Mouse (Mus musculus): ENCODE measurements around the gene Atp6v0b. TPM values are rescaled to one million over a fixed set of nuclear protein-coding genes. Genes with fewer than 3 reads are reported as not detected.

Gene Atp6v0b
- polyA plus RNA-seq, 1 experiment from 2014 or later = 618 TPM

- Histone ChIP-seq H3K36me3 (replicated peaks) (peaks cover 59% of the 10 kb centered on the region), H3K27me3 (replicated peaks) (no peaks in the 10 kb centered on the region), H3K4me3 (no peak overlapping the region), H3K4me1 (peaks cover 16% of the 10 kb centered on the region), H3K9me3 (no peaks in the 10 kb centered on the region), H3K27ac (no peak overlapping the region), H3K4me2 (no peak overlapping the region), H3K9ac (no peak overlapping the region)
- WGBS = 82% methylated on average over 10 of the region's 10 CpGs
- no peak for ATAC-seq (replicated peaks)
Observed at GRCm38 (mm10) chr4:117904094-117904493, 17.0 kb upstream of the Atp6v0b start.

GRCm38 (mm10) chr4:117898111-117898510 lies 11.0 kb upstream of the Atp6v0b start:
- Histone ChIP-seq H3K4me2 (no peak overlapping the region), H3K36me3 (replicated peaks) (peaks cover 88% of the 10 kb centered on the region), H3K4me3 (no peak overlapping the region), H3K27me3 (replicated peaks) (no peaks in the 10 kb centered on the region), H3K9ac (no peak overlapping the region), H3K9me3 (no peaks in the 10 kb centered on the region), H3K27ac (no peak overlapping the region), H3K4me1 (no peaks in the 10 kb centered on the region)
- WGBS = 91% methylated on average over 3 of the region's 3 CpGs
- ATAC-seq (replicated peaks) = no peak

- no peak overlapping the region for H3K9ac ChIP-seq
- peaks cover 69% of the 10 kb centered on the region for H3K36me3 ChIP-seq (replicated peaks)
- H3K9me3 ChIP-seq = no peaks in the 10 kb centered on the region
- no peak overlapping the region for H3K27ac ChIP-seq
- ATAC-seq (replicated peaks) = no peak
- peaks cover 9% of the 10 kb centered on the region for H3K4me1 ChIP-seq
- H3K4me3 ChIP-seq = no peak overlapping the region
- 94% methylated on average over 6 of the region's 6 CpGs for WGBS
- H3K27me3 ChIP-seq (replicated peaks) = no peaks in the 10 kb centered on the region
- no peak overlapping the region for H3K4me2 ChIP-seq
Observed at GRCm38 (mm10) chr4:117896031-117896430, 8.9 kb upstream of the Atp6v0b start.

- no peak for ATAC-seq (replicated peaks)
- 86% methylated on average over 7 of the region's 7 CpGs for WGBS
- Histone ChIP-seq H3K27me3 (replicated peaks) (no peaks in the 10 kb centered on the region), H3K4me2 (no peak overlapping the region), H3K36me3 (replicated peaks) (peaks cover 63% of the 10 kb centered on the region), H3K9me3 (no peaks in the 10 kb centered on the region), H3K9ac (no peak overlapping the region), H3K4me3 (no peak overlapping the region), H3K27ac (no peak overlapping the region), H3K4me1 (peaks cover 15% of the 10 kb centered on the region)
Observed at GRCm38 (mm10) chr4:117895339-117895738, 8.2 kb upstream of the Atp6v0b start.

GRCm38 (mm10) chr4:117894601-117895000 lies 7.5 kb upstream of the Atp6v0b start:
- H3K4me3 ChIP-seq = no peak overlapping the region
- WGBS = 84% methylated on average over 8 of the region's 8 CpGs
- no peaks in the 10 kb centered on the region for H3K27me3 ChIP-seq (replicated peaks)
- no peak overlapping the region for H3K9ac ChIP-seq
- H3K36me3 ChIP-seq (replicated peaks) = peaks cover 56% of the 10 kb centered on the region
- peaks cover 15% of the 10 kb centered on the region for H3K4me1 ChIP-seq
- H3K27ac ChIP-seq = no peak overlapping the region
- H3K9me3 ChIP-seq = no peaks in the 10 kb centered on the region
- no peak overlapping the region for H3K4me2 ChIP-seq
- ATAC-seq (replicated peaks) = no peak

GRCm38 (mm10) chr4:117893376-117893775 lies 6.2 kb upstream of the Atp6v0b start:
- no peaks in the 10 kb centered on the region for H3K9me3 ChIP-seq
- H3K36me3 ChIP-seq (replicated peaks) = peaks cover 45% of the 10 kb centered on the region
- 31% methylated on average over 9 of the region's 9 CpGs for WGBS
- no peak overlapping the region for H3K27ac ChIP-seq
- no peak for ATAC-seq (replicated peaks)
- no peak overlapping the region for H3K9ac ChIP-seq
- peaks cover 15% of the 10 kb centered on the region for H3K4me1 ChIP-seq
- no peak overlapping the region for H3K4me3 ChIP-seq
- H3K27me3 ChIP-seq (replicated peaks) = no peaks in the 10 kb centered on the region
- H3K4me2 ChIP-seq = no peak overlapping the region

GRCm38 (mm10) chr4:117891738-117892161 lies 4.6 kb upstream of the Atp6v0b start, which contains the start of gene Dph2:
Dph2 (minus strand) TSS chr4:117892032.
- under 1% methylated on average over 21 of the region's 21 CpGs for WGBS
- no peaks in the 10 kb centered on the region for H3K9me3 ChIP-seq
- ATAC-seq (replicated peaks) = peak; percentile 89

GRCm38 (mm10) chr4:117890750-117891149 lies 3.6 kb upstream of the Atp6v0b start:
- H3K9me3 ChIP-seq = no peaks in the 10 kb centered on the region
- peaks cover 21% of the 10 kb centered on the region; the same call in 1 of the 2 replicates for H3K36me3 ChIP-seq (replicated peaks)
- H3K4me1 ChIP-seq = peaks cover 28% of the 10 kb centered on the region
- no peaks in the 10 kb centered on the region for H3K27me3 ChIP-seq (replicated peaks)
- H3K27ac ChIP-seq = no peak overlapping the region
- WGBS = 44% methylated on average over 8 of the region's 8 CpGs
- H3K9ac ChIP-seq = no peak overlapping the region
- peak overlapping the region; percentile 92 for H3K4me2 ChIP-seq
- no peak for ATAC-seq (replicated peaks)
- 0 out of 2 replicates have a peak overlapping the region, but pooled peaks have one; percentile 74 for H3K4me3 ChIP-seq

More at GRCm38 (mm10) chr4:117891738-117892161, 4.6 kb upstream of the Atp6v0b start, which contains the start of gene Dph2:
- peaks cover 19% of the 10 kb centered on the region for H3K4me1 ChIP-seq
- peak within 1 kb of the TSS; percentile 41 for H3K9ac ChIP-seq
- H3K4me3 ChIP-seq = peak within 1 kb of the TSS; percentile 74
- peaks cover 29% of the 10 kb centered on the region; the same call in 1 of the 2 replicates for H3K36me3 ChIP-seq (replicated peaks)
- H3K27me3 ChIP-seq (replicated peaks) = no peaks in the 10 kb centered on the region
- H3K4me2 ChIP-seq = peak within 1 kb of the TSS; percentile 92
- H3K27ac ChIP-seq = no peak within 1 kb of the TSS

GRCm38 (mm10) chr4:117890031-117890430 lies 2.9 kb upstream of the Atp6v0b start:
- no peak overlapping the region for H3K9ac ChIP-seq
- H3K36me3 ChIP-seq (replicated peaks) = peaks cover 13% of the 10 kb centered on the region; the same call in 1 of the 2 replicates
- no peak overlapping the region for H3K4me2 ChIP-seq
- H3K27ac ChIP-seq = no peak overlapping the region
- no peak for ATAC-seq (replicated peaks)
- H3K9me3 ChIP-seq = no peaks in the 10 kb centered on the region
- peaks cover 34% of the 10 kb centered on the region for H3K4me1 ChIP-seq
- no peaks in the 10 kb centered on the region for H3K27me3 ChIP-seq (replicated peaks)
- H3K4me3 ChIP-seq = no peak overlapping the region
- WGBS = 92% methylated on average over 14 of the region's 14 CpGs

- no peak for ATAC-seq (replicated peaks)
Observed at GRCm38 (mm10) chr4:117889471-117889870, 2.3 kb upstream of the Atp6v0b start.

GRCm38 (mm10) chr4:117887920-117888319 lies 787 bp upstream of the Atp6v0b start:
- Histone ChIP-seq H3K27ac (no peak overlapping the region), H3K4me1 (peaks cover 50% of the 10 kb centered on the region), H3K4me2 (peak overlapping the region; percentile 82), H3K9ac (peak overlapping the region; percentile 23; the same call in 1 of the 2 replicates), H3K4me3 (peak overlapping the region; percentile 69), H3K9me3 (no peaks in the 10 kb centered on the region), H3K36me3 (replicated peaks) (peaks cover 8% of the 10 kb centered on the region; the same call in 1 of the 2 replicates), H3K27me3 (replicated peaks) (no peaks in the 10 kb centered on the region)
- ATAC-seq (replicated peaks) = no peak
- 76% methylated on average over 2 of the region's 2 CpGs for WGBS

More at GRCm38 (mm10) chr4:117889471-117889870, 2.3 kb upstream of the Atp6v0b start:
- no peaks in the 10 kb centered on the region for H3K27me3 ChIP-seq (replicated peaks)
- H3K36me3 ChIP-seq (replicated peaks) = peaks cover 13% of the 10 kb centered on the region; the same call in 1 of the 2 replicates
- H3K9me3 ChIP-seq = no peaks in the 10 kb centered on the region
- peaks cover 40% of the 10 kb centered on the region for H3K4me1 ChIP-seq
- no peak overlapping the region for H3K4me3 ChIP-seq
- WGBS = 95% methylated on average over 15 of the region's 15 CpGs
- H3K9ac ChIP-seq = no peak overlapping the region
- H3K4me2 ChIP-seq = no peak overlapping the region
- no peak overlapping the region for H3K27ac ChIP-seq

- peak; percentile 3 for ATAC-seq (replicated peaks)
- no peaks in the 10 kb centered on the region for H3K27me3 ChIP-seq (replicated peaks)
- WGBS = 2% methylated on average over 24 of the region's 24 CpGs
- no peaks in the 10 kb centered on the region for H3K9me3 ChIP-seq
- H3K4me2 ChIP-seq = peak overlapping the region; percentile 82
- peaks cover 8% of the 10 kb centered on the region; the same call in 1 of the 2 replicates for H3K36me3 ChIP-seq (replicated peaks)
- peak overlapping the region; percentile 69 for H3K4me3 ChIP-seq
- H3K27ac ChIP-seq = peak overlapping the region; percentile 67; the same call in 1 of the 2 replicates
- H3K9ac ChIP-seq = peak overlapping the region; percentile 84
- peaks cover 57% of the 10 kb centered on the region for H3K4me1 ChIP-seq
Observed at GRCm38 (mm10) chr4:117886644-117887043, 489 bp downstream of the Atp6v0b start.

- Histone ChIP-seq H3K36me3 (replicated peaks) (peaks cover 8% of the 10 kb centered on the region; the same call in 1 of the 2 replicates), H3K27ac (no peak overlapping the region), H3K9ac (no peak overlapping the region), H3K4me1 (peaks cover 58% of the 10 kb centered on the region), H3K9me3 (no peaks in the 10 kb centered on the region), H3K27me3 (replicated peaks) (no peaks in the 10 kb centered on the region), H3K4me3 (peak overlapping the region; percentile 69), H3K4me2 (peak overlapping the region; percentile 82)
- ATAC-seq (replicated peaks) = no peak
- WGBS = 80% methylated on average over 9 of the region's 9 CpGs
Observed at GRCm38 (mm10) chr4:117885994-117886393, 1.1 kb downstream of the Atp6v0b start.
